Mouse (Mus musculus): ENCODE results near the gene Nfatc4. TPM values are rescaled to one million over a fixed set of nuclear protein-coding genes. Genes with fewer than 3 reads are reported as not detected.

Nfatc4 gene
- total and polyA plus RNA-seq, 2 experiments from 2014 or later = 6.8 to 21.9 TPM

GRCm38 (mm10) chr14:55872551-55872950, 49.6 kb downstream of the Nfatc4 start:
- Histone ChIP-seq H3K4me3 (ENCODE audit: low read length) (no peak overlapping the region), H3K4me2 (ENCODE audit: low read depth, low read length) (no peak overlapping the region), H3K27ac (no peak overlapping the region), H3K36me3 (ENCODE audit: insufficient read depth, low read length) (peaks cover 34% of the 10 kb centered on the region), H3K9me3 (ENCODE audit: low read length) (no peaks in the 10 kb centered on the region), H3K4me1 (ENCODE audit: insufficient read depth, low read length) (no peaks in the 10 kb centered on the region), H3K27me3 (ENCODE audit: insufficient read depth, low read length) (no peaks in the 10 kb centered on the region), H3K9ac (replicated peaks; ENCODE audit: low read length) (no peak overlapping the region)
- no peak for ATAC-seq
- TF ChIP-seq CTCF (IDR thresholded peaks at IDR 0.05; ENCODE audit: low read depth) = no peak
- no peak for DNase-seq (ENCODE audit: low spot score)
- WGBS = 91% methylated on average over 17 of the region's 17 CpGs

GRCm38 (mm10) chr14:55873242-55873713, 50.3 kb downstream of the Nfatc4 start:
- H3K36me3 ChIP-seq (ENCODE audit: insufficient read depth, low read length) = peaks cover 31% of the 10 kb centered on the region
- ATAC-seq (peak; percentile 30), DNase-seq (ENCODE audit: low spot score) (no peak)
- H3K9me3 ChIP-seq (ENCODE audit: low read length) = no peaks in the 10 kb centered on the region
- H3K4me2 ChIP-seq (ENCODE audit: low read depth, low read length) = no peak overlapping the region
- no peaks in the 10 kb centered on the region for H3K27me3 ChIP-seq (ENCODE audit: insufficient read depth, low read length)
- H3K9ac ChIP-seq (replicated peaks; ENCODE audit: low read length) = peak overlapping the region; percentile 22; the same call in 1 of the 2 replicates
- peak overlapping the region; percentile 57; the same call in 1 of the 2 replicates for H3K27ac ChIP-seq
- H3K4me1 ChIP-seq (ENCODE audit: insufficient read depth, low read length) = no peaks in the 10 kb centered on the region
- no peak for TF ChIP-seq CTCF (IDR thresholded peaks at IDR 0.05; ENCODE audit: low read depth)
- no peak overlapping the region for H3K4me3 ChIP-seq (ENCODE audit: low read length)
- WGBS = 76% methylated on average over 8 of the region's 8 CpGs

GRCm38 (mm10) chr14:55873714-55874683, 51.1 kb downstream of the Nfatc4 start:
- no peaks in the 10 kb centered on the region for H3K9me3 ChIP-seq (ENCODE audit: low read length)
- peak; percentile 88 for DNase-seq (ENCODE audit: low spot score)
- H3K4me2 ChIP-seq (ENCODE audit: low read depth, low read length) = peak overlapping the region; percentile 42
- peak overlapping the region; percentile 22; the same call in 1 of the 2 replicates for H3K9ac ChIP-seq (replicated peaks; ENCODE audit: low read length)
- peak; percentile 70 for ATAC-seq
- H3K27ac ChIP-seq = peak overlapping the region; percentile 57
- TF ChIP-seq CTCF (IDR thresholded peaks at IDR 0.05; ENCODE audit: low read depth) = peak; percentile 99
- H3K4me3 ChIP-seq (ENCODE audit: low read length) = peak overlapping the region; percentile 10; the same call in 1 of the 2 replicates
- H3K36me3 ChIP-seq (ENCODE audit: insufficient read depth, low read length) = peaks cover 31% of the 10 kb centered on the region
- no peaks in the 10 kb centered on the region for H3K27me3 ChIP-seq (ENCODE audit: insufficient read depth, low read length)
- 15% methylated on average over 30 of the region's 30 CpGs for WGBS
- no peaks in the 10 kb centered on the region for H3K4me1 ChIP-seq (ENCODE audit: insufficient read depth, low read length)

- ATAC-seq (no peak), DNase-seq (ENCODE audit: low spot score) (no peak)
- WGBS = 31% methylated on average over 14 of the region's 14 CpGs
- H3K4me3 ChIP-seq (ENCODE audit: low read length) = no peak overlapping the region
- no peaks in the 10 kb centered on the region for H3K27me3 ChIP-seq (ENCODE audit: insufficient read depth, low read length)
- no peaks in the 10 kb centered on the region for H3K9me3 ChIP-seq (ENCODE audit: low read length)
- no peaks in the 10 kb centered on the region for H3K36me3 ChIP-seq (ENCODE audit: insufficient read depth, low read length)
- no peak overlapping the region for H3K4me2 ChIP-seq (ENCODE audit: low read depth, low read length)
- H3K4me1 ChIP-seq (ENCODE audit: insufficient read depth, low read length) = no peaks in the 10 kb centered on the region
- H3K9ac ChIP-seq (replicated peaks; ENCODE audit: low read length) = no peak overlapping the region
- no peak overlapping the region for H3K27ac ChIP-seq
- TF ChIP-seq CTCF (IDR thresholded peaks at IDR 0.05; ENCODE audit: low read depth) = no peak
Observed at GRCm38 (mm10) chr14:55877469-55878315, 54.7 kb downstream of the Nfatc4 start.

GRCm38 (mm10) chr14:55878316-55878940, 55.5 kb downstream of the Nfatc4 start:
- Histone ChIP-seq H3K9ac (replicated peaks; ENCODE audit: low read length) (no peak overlapping the region), H3K27ac (no peak overlapping the region), H3K4me3 (ENCODE audit: low read length) (no peak overlapping the region), H3K36me3 (ENCODE audit: insufficient read depth, low read length) (no peaks in the 10 kb centered on the region), H3K9me3 (ENCODE audit: low read length) (no peaks in the 10 kb centered on the region), H3K27me3 (ENCODE audit: insufficient read depth, low read length) (no peaks in the 10 kb centered on the region), H3K4me1 (ENCODE audit: insufficient read depth, low read length) (no peaks in the 10 kb centered on the region), H3K4me2 (ENCODE audit: low read depth, low read length) (no peak overlapping the region)
- DNase-seq (ENCODE audit: low spot score) (no peak), ATAC-seq (no peak)
- 23% methylated on average over 7 of the region's 7 CpGs for WGBS
- TF ChIP-seq CTCF (IDR thresholded peaks at IDR 0.05; ENCODE audit: low read depth) = peak; percentile 34; the same call in 1 of the 2 replicates

- ATAC-seq (peak; percentile 66), DNase-seq (ENCODE audit: low spot score) (peak; percentile 84)
- no peaks in the 10 kb centered on the region for H3K4me1 ChIP-seq (ENCODE audit: insufficient read depth, low read length)
- H3K27ac ChIP-seq = no peak overlapping the region
- no peaks in the 10 kb centered on the region for H3K9me3 ChIP-seq (ENCODE audit: low read length)
- no peak overlapping the region for H3K9ac ChIP-seq (replicated peaks; ENCODE audit: low read length)
- no peaks in the 10 kb centered on the region for H3K27me3 ChIP-seq (ENCODE audit: insufficient read depth, low read length)
- no peaks in the 10 kb centered on the region for H3K36me3 ChIP-seq (ENCODE audit: insufficient read depth, low read length)
- peak; percentile 84 for TF ChIP-seq CTCF (IDR thresholded peaks at IDR 0.05; ENCODE audit: low read depth)
- WGBS = 39% methylated on average over 1 of the region's 1 CpGs
- no peak overlapping the region for H3K4me3 ChIP-seq (ENCODE audit: low read length)
- H3K4me2 ChIP-seq (ENCODE audit: low read depth, low read length) = no peak overlapping the region
Observed at GRCm38 (mm10) chr14:55879623-55880022, 56.7 kb downstream of the Nfatc4 start.

Data from hindbrain, postnatal 0 days (tissue).